Mouse (Mus musculus) lung, embryonic 16.5 days (tissue): ENCODE results near the gene Cntn2. TPM values are rescaled to one million over a fixed set of nuclear protein-coding genes. Genes with fewer than 3 reads are reported as not detected.

Experiments
- ATAC-seq: fragments of 200-750 bp; cut with Nextera tagmentation; 2 replicates; pipeline ENCODE4 v1.8.0; 2017; ENCODE audit warnings: low read depth, mild to moderate bottlenecking, moderate library complexity
- H3K27ac ChIP-seq: fragments of 300-500 bp; sonication (generic); 2 replicates; pipeline ENCODE4 v1.5.1; 2014; ENCODE audit warnings: mild to moderate bottlenecking, control low read depth, low read length
- H3K27me3 ChIP-seq: fragments of 300-500 bp; sonication (generic); 2 replicates; pipeline ENCODE4 v1.6.1; 2014; ENCODE audit warnings: low read depth, low read length, mixed read lengths; ENCODE audit not compliant: control insufficient read depth, insufficient read depth
- H3K36me3 ChIP-seq: fragments of 300-500 bp; sonication (generic); 2 replicates; pipeline ENCODE4 v1.6.1; 2014; ENCODE audit warnings: low read length; ENCODE audit not compliant: control insufficient read depth, insufficient read depth
- H3K4me1 ChIP-seq: fragments of 300-500 bp; sonication (generic); replicated peaks from 2 replicates; pipeline ENCODE4 v1.6.1; 2014; ENCODE audit warnings: low read length, mixed read lengths; ENCODE audit not compliant: control insufficient read depth, insufficient read depth
- H3K4me2 ChIP-seq: fragments of 300-500 bp; sonication (generic); 2 replicates; pipeline ENCODE4 v1.6.1; 2014; ENCODE audit warnings: low read depth, low read length, control low read depth
- H3K4me3 ChIP-seq: fragments of 300-500 bp; sonication (generic); 2 replicates; pipeline ENCODE4 v1.5.1; 2014; ENCODE audit warnings: mild to moderate bottlenecking, low read length, control low read depth
- H3K9ac ChIP-seq: fragments of 300-500 bp; sonication (generic); 2 replicates; pipeline ENCODE4 v1.6.1; 2014; ENCODE audit warnings: low read length, control low read depth
- H3K9me3 ChIP-seq: fragments of 300-500 bp; sonication (generic); 2 replicates; pipeline ENCODE4 v1.6.1; 2016; ENCODE audit warnings: low read length; ENCODE audit not compliant: control insufficient read depth
- WGBS: fragments of 180-500 bp; shearing (Covaris S2); extraction: QIAGEN DNeasy Blood & Tissue Kit; methylation state at CpG from one replicate; pipeline ENCODE4 v1.1.7; 2014; 5-methylcytosine and 5-hydroxymethylcytosine counted together
- polyA plus RNA-seq: library from polyadenylated mRNA; unstranded; fragments of >200 nt; fragmentation: Nextera tagmentation; extraction: Ambion mirVana; gene quantifications from 2 replicates; pipeline ENCODE4 v1.2.1, GENCODE M21; 2015

Cntn2 gene
- polyA plus RNA-seq, 1 experiment from 2014 or later, result 0.09 TPM

DNA sequence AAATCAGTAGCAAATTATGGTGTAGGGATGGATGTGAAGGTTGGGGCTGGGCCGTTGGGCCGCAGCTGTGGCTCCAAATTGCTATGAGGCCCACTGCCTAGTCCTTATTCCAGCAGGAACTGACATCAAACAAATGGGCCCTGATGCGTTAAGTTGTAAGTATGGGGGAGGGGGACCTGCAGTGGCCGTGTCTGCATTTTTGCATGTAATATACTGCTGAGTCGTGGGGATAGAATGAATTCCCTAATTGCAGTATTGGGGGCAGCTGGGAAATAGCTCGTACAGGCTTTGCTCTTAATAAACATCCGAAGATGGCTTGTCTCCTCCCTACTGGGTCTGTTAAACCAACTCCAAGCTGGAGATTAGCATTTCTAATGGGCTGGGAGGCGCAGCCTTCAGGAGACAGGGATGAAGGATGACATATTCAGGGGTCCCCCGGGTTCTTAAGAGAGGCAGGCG, 19.3 kb upstream of the Cntn2 start:
- Histone ChIP-seq H3K4me3 (no peak overlapping the region), H3K27me3 (no peaks in the 10 kb centered on the region; the same call in 1 of the 2 replicates), H3K9ac (no peak overlapping the region), H3K4me1 (peaks cover 16% of the 10 kb centered on the region), H3K36me3 (no peaks in the 10 kb centered on the region), H3K9me3 (no peaks in the 10 kb centered on the region), H3K4me2 (no peak overlapping the region), H3K27ac (no peak overlapping the region)
- ATAC-seq, result no peak
- WGBS, result 38% methylated on average over 10 of the region's 10 CpGs

DNA sequence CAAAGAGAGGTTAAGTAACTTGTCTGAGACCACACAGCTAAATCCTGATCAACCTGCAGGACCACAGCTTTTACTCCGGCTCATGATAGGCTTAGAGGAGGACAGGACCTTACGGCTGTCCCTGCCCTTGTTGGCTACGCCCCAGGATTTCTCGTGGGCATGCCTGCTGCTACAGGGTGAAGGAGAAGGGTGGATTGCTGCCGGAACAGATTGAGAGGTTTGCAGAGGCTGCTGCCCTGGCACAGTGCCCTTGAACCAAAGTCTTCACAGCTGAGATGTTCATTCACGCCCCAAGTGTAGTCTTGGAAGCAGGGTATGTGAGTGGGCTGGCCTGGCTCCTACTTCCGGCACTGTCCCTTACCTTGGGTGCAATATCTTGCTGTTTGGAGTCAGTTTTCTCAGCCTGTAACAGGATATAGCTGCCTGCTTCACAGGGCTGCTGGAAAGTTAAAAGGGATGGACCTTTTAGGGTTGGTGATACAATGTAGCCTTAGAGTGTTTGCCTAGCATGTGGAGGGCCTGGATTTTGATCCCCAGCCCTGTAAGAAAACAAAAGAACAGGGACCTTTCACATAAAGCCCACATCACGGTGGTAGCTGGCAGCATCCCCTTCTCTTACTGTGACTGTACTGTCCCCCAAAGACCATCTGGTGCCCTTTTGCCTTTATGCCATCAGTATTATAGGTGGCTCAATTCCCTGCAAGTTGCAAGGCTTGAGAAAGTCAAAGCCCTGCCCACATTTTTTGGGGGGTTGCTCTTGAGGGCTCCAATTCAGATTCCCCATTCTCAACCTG, 18.0 kb upstream of the Cntn2 start:
- 31% methylated on average over 8 of the region's 8 CpGs for WGBS

DNA sequence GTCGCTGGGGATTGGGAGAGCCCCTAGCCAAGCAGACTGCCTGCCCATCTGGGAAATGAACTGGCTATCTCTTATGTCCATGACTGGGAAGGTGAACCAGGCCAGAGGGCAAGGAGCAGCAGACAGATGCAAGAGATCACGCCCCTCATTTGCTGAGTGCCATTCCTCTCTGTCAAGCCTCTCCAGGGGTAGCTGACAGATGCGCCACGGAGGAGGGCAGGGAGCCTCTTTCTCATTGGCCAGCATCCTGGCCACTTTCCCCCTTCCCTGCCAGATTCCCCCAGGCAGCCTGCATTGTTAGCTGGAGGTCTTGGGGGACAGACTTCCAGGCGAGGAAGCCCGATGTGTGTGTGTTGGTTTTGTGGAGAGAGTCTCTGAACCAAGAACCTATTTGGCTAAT, 16.0 kb upstream of the Cntn2 start:
- Histone ChIP-seq H3K27me3 (no peaks in the 10 kb centered on the region; the same call in 1 of the 2 replicates), H3K36me3 (no peaks in the 10 kb centered on the region), H3K4me1 (peaks cover 18% of the 10 kb centered on the region), H3K27ac (no peak overlapping the region), H3K4me2 (no peak overlapping the region), H3K9ac (no peak overlapping the region), H3K9me3 (no peaks in the 10 kb centered on the region), H3K4me3 (no peak overlapping the region)
- 22% methylated on average over 6 of the region's 6 CpGs for WGBS
- ATAC-seq, result no peak

More for the DNA sequence above, 18.0 kb upstream of the Cntn2 start:
- H3K9ac ChIP-seq, result no peak overlapping the region
- H3K4me1 ChIP-seq, result peaks cover 18% of the 10 kb centered on the region
- no peak overlapping the region for H3K4me3 ChIP-seq
- H3K4me2 ChIP-seq, result no peak overlapping the region
- no peaks in the 10 kb centered on the region for H3K9me3 ChIP-seq
- H3K27me3 ChIP-seq, result no peaks in the 10 kb centered on the region; the same call in 1 of the 2 replicates
- ATAC-seq, result peak; percentile 56; the same call in 1 of the 2 replicates
- no peaks in the 10 kb centered on the region for H3K36me3 ChIP-seq
- H3K27ac ChIP-seq, result no peak overlapping the region

DNA sequence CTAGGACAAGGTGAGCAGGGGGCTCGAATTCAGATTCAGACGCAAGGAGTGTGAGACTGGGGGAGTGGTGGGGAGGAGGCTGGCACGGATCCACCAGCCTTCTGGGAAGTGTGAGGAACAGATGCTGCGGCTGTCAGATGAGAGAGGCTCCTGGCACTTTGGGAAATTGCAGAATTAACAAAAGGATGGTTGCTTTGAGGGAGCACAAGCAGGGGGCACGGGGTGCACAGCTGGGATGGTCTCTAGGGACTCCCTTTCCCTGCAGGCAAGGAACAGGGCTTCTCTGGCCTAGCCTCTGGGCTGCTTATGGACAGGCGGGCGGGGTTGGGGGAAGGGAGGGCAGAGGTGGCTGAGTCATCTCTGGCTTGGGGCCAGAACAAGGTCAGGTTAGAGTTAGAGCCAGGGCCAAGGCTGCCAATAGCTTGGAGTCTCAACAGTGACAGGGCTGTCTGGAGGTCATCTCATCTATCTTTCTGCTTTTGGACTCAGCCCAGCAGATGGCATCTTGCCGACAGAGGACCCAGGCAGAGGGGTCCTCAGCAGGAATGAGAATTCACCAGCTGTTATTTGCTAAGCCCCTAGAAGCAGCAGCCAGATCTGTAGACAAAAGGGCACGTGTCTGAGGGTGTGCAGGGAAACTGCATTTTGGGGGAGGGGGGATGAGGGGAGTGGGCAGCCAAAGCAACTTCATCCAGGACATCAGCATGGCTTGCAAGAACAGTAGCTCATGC, 15.0 kb upstream of the Cntn2 start:
- no peaks in the 10 kb centered on the region for H3K9me3 ChIP-seq
- WGBS, result 20% methylated on average over 9 of the region's 9 CpGs
- H3K4me1 ChIP-seq, result peaks cover 18% of the 10 kb centered on the region
- ATAC-seq, result peak; percentile 60
- no peak overlapping the region for H3K27ac ChIP-seq
- H3K27me3 ChIP-seq, result no peaks in the 10 kb centered on the region; the same call in 1 of the 2 replicates
- no peak overlapping the region for H3K9ac ChIP-seq
- H3K36me3 ChIP-seq, result no peaks in the 10 kb centered on the region
- no peak overlapping the region for H3K4me2 ChIP-seq
- no peak overlapping the region for H3K4me3 ChIP-seq

DNA sequence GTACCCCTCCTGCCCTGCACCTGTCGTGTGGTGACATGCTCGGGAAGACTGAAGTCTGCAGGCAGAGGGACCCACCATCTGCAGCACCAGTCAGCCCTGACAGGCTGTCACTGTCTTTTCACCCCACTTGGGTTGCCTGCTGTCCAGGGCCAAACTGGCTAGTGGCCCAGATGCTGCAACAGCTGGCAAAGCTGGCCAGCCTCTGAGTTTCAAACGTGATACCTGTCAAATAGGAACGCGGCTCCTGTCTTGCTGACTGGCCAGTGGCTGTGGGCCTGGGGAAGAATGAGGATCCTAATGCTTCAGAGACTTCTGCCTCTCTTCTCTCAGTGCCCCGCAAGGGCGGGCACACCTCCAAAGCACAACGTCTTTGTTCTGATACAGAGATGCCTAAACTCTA, 733 bp upstream of the Cntn2 start:
- no peaks in the 10 kb centered on the region for H3K9me3 ChIP-seq
- no peaks in the 10 kb centered on the region for H3K36me3 ChIP-seq
- 58% methylated on average over 8 of the region's 8 CpGs for WGBS
- H3K4me2 ChIP-seq, result no peak overlapping the region
- no peak overlapping the region for H3K27ac ChIP-seq
- ATAC-seq, result no peak
- peaks cover 9% of the 10 kb centered on the region for H3K4me1 ChIP-seq
- no peak overlapping the region for H3K4me3 ChIP-seq
- no peak overlapping the region for H3K9ac ChIP-seq
- H3K27me3 ChIP-seq, result peaks cover 39% of the 10 kb centered on the region

DNA sequence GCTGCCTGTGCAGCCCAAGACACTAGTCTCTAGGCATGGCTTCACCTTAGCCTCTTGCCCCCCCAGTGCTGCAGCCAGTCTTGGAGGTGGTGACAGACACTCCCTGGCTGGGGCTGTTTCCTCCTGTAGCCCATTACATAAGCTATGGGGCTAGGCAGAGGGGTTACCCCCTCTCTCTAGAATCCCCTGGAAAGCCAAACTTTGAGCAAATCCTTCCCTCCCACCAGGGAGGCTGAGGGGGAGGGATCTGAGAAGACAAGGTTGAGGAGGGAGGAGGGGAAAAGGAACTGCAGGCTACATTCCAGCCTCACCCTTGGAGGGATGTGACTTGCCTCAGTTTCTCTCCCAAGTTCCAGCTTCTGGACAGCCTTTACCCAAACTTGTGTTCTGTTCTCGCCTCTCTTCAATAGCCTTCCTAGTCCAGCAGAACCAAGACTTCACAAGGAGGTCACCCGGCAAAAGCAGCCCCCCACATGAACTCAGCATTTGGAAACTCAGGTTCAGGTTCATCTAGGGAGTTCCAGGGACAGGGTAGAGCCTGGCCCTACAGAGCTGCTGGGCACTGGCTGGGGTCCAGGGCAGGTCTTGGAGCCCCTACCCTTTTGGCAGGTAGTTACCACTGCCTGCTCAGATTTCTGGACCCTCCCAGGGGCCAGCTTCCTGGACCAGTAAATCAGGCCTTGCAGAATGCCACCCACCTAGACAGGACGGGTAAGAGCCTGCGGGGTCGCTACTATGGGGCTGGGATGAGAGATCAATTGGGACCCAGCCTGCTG, 1.0 kb downstream of the Cntn2 start:
- H3K27me3 ChIP-seq, result peaks cover 39% of the 10 kb centered on the region
- no peak overlapping the region for H3K27ac ChIP-seq
- no peak overlapping the region for H3K4me2 ChIP-seq
- WGBS, result 18% methylated on average over 5 of the region's 5 CpGs
- no peak overlapping the region for H3K9ac ChIP-seq
- H3K36me3 ChIP-seq, result no peaks in the 10 kb centered on the region
- no peak overlapping the region for H3K4me3 ChIP-seq
- no peaks in the 10 kb centered on the region for H3K9me3 ChIP-seq
- no peak for ATAC-seq
- H3K4me1 ChIP-seq, result peaks cover 10% of the 10 kb centered on the region

DNA sequence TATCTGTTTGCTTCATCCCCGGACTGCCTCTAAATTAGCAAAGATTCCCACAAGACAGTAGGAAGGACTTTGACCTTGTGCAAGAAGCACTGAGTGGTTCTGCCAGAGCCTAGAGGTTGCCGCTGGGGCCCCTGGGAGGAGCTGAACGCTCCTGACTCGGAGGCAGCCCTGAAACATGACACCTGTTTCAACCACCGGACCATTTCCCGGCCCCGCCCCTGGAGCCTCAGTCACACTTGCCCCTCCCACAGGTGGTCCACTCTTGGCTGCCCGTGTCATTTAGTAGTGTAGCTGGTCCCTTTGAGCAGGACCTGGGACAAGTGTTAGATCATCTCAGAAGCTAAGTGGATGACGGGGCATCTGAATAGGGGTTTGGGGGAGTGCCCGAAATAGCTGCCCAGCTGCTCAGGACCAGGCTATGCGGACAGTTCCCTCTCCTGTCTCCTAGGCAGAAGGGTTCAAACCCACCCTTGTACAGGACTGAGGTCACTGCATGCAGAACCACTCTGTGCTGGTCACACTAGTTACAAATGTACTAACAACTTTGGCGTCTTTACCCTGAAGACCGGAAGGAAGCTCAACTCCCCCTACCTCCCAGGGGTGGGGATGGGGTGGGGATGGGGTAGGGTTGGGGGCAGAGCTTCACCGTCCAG, 1.8 kb downstream of the Cntn2 start:
- no peaks in the 10 kb centered on the region for H3K36me3 ChIP-seq
- no peak overlapping the region for H3K27ac ChIP-seq
- no peak overlapping the region for H3K4me3 ChIP-seq
- WGBS, result 5% methylated on average over 14 of the region's 14 CpGs
- ATAC-seq, result peak; percentile 62
- H3K4me1 ChIP-seq, result peaks cover 10% of the 10 kb centered on the region
- peaks cover 39% of the 10 kb centered on the region for H3K27me3 ChIP-seq
- no peaks in the 10 kb centered on the region for H3K9me3 ChIP-seq
- H3K4me2 ChIP-seq, result no peak overlapping the region
- no peak overlapping the region for H3K9ac ChIP-seq

DNA sequence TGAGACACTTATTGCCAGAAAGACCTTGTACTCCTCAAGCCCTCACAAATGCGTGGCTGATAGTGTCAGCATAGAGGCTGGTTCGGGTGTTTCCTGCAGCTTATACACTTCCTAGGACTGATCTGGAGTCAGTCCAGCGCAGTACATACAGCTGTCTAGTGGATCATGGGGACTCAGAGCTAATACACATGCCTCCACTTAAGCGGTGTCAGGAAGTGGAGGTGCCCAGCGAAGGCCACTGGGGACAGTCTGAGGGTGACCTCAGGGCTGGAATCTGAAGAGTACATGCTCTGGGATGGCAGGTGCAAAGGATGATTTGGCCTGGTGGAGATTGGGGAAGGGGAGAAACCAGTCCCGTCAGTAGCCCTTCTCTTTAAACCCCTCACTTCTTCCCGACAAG, 2.4 kb downstream of the Cntn2 start:
- Histone ChIP-seq H3K4me1 (peaks cover 10% of the 10 kb centered on the region), H3K4me2 (no peak overlapping the region), H3K27ac (no peak overlapping the region), H3K27me3 (peaks cover 39% of the 10 kb centered on the region), H3K9ac (no peak overlapping the region), H3K36me3 (no peaks in the 10 kb centered on the region), H3K4me3 (no peak overlapping the region), H3K9me3 (no peaks in the 10 kb centered on the region)
- no peak for ATAC-seq
- WGBS, result 28% methylated on average over 7 of the region's 7 CpGs
